Mouse (Mus musculus): ENCODE data around the gene Erich2.

The Erich2 gene

DNA sequence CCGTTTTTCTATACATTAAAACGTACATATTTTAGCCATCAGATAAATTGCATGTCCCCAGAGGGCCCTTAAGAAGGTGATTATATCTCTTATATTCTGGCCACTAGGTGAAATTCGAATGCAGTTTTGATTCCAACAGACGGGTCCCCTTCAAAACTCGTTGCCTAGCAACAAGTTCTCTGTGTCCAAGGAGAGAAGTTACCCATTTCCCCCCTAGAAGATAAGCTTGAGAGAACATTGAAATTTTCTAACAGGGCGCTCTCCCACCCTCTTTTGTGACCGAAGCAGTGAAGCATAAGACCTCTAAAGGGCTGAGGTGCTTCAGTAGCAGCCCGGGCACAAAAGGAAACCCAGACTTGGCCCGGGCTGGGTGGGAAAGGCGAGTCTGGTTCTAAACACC, at the start of gene Erich2:
TSS of gene Erich2 (plus strand) at position 324 of the 400 bp plus-strand sequence.
- no peak for DNase-seq (ENCODE audit: low spot score in 2 of 2)

DNA sequence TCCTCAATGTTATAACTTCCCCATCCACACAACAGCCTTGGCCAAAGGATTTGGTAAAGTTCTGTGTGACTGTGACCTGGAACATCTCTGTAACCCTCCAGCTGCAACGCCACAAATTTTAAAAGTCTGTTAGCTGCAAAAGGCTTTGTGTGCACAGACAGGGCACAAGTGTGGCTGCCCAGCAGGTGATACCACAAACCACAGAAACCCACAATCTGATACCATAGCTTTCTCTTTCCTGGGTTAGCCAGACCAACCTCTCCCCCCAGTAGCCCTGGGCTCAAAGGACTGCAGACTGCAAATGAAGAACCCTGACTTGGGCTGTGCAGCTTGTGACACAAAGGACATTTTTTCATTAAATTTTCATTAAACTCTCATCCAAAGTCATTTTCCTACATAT, 45.0 kb upstream of the Erich2 start:
- no peak for DNase-seq (ENCODE audit: low spot score in 2 of 2)

DNA sequence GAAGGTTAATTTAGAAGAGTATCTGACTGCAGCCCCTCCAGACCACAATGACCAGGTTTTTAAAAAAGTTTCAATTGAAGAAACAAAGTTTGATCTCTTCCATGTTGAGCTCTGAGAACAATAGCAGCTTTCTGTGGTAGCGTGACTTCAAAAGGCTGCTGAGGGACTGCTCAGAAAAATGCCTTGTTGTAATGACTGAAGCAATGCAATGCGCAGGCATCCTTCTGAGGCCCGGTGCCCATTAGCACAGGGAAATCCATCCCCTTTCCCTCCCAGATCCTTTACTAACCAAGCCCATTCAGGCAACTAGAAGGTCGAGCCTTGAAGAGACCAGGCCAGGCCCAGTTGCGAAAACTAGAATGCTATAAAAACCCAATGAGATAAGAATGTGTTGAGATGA, 37.5 kb upstream of the Erich2 start:
- DNase-seq (ENCODE audit: low spot score in 2 of 2): no peak

GRCm38 (mm10) chr2:70471861-70472620, 36.6 kb upstream of the Erich2 start:
- DNase-seq (ENCODE audit: low spot score in 2 of 2): peak in 1 of 2 experiments; percentile 28

DNA sequence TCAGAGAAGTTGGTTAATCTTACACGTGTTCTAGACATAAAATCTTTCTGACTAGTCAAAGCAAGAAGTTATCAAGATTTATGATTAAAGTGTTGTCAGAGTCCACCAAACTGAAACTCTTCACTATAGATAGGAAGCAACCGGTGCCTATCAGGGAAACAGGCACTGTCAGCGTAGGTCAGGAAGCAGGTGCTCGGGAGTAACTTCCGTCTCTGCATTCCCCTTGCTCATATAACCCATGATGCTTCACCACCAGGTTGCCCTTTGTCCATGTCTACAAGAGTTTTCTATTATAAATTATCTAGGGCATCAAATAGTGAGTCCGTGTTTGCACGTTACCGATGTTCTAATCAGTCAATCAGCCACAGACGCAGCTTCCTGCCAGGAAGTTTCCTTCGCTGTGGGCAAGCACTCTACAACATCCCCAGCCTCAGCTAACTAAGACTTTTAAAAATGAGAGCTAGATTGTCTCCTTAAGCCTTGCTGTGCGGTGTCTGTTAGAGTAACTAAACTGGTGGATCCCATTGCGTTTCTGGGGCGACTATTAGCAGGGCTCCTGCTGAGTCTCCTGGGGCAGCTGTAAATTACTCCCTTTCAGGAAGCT, 10.8 kb upstream of the Erich2 start:
- no peak for DNase-seq (ENCODE audit: low spot score in 2 of 2)

DNA sequence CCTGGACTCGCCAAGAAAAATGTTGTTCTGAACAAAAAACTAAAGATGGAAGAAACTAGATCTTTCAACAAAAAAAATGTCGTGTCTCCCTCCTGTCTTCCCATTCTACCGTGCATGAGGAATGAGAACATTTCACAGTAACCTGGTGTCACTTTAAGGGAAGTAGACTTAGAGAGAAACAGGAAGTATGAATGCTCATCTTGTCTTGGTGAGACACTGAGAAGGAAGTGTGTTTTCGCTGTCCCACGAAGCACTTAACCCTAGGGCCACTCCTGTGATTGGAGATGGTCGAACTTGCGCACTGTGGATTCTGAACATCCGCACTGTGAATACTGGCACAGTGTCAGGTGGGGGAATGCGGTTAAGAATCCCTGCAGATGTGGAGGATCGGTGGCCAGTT, 5.2 kb upstream of the Erich2 start:
- DNase-seq (ENCODE audit: low spot score in 2 of 2): no peak

DNA sequence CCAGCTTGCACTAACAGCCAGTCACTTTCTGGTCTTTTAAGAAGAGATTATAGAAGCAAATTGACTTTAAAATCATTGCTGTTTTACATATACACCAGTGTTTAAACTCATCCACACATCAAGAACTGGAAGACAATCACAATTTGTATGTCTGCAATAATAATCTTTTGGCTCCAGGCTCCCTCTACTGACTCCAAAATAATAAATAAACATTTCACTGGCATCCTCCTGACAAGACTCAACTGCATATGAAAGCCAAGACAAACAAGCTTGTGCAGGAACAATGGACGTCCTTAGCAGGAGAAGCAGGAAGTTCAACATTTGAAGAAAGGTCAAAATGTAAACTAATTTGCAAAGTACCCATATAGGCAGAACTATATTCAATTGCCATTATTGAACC, 3.4 kb upstream of the Erich2 start:
- no peak for DNase-seq (ENCODE audit: low spot score in 2 of 2)

GRCm38 (mm10) chr2:70505896-70506295, 2.7 kb upstream of the Erich2 start:
- DNase-seq (ENCODE audit: low spot score in 2 of 2): no peak

DNA sequence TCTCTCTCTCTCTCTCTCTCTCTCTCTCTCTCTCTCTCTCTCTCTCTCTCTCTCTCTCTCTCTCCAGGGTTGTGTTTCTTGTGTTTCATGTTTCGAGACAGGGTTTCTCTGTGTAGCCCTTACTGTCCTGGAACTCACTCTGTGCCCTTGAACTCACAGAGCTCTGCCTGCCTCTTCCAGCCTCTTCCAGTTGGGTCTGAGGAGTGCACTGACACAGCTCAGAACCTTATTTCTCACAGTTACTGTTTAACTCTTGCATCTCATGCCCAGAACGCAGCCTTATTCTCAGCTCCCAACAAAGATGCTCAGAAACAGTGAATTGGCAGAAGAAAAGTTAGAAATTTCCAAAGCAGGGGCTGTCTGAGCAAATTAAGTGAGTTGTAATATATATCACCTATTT, 2.2 kb upstream of the Erich2 start:
- no peak for DNase-seq (ENCODE audit: low spot score in 2 of 2)

DNA sequence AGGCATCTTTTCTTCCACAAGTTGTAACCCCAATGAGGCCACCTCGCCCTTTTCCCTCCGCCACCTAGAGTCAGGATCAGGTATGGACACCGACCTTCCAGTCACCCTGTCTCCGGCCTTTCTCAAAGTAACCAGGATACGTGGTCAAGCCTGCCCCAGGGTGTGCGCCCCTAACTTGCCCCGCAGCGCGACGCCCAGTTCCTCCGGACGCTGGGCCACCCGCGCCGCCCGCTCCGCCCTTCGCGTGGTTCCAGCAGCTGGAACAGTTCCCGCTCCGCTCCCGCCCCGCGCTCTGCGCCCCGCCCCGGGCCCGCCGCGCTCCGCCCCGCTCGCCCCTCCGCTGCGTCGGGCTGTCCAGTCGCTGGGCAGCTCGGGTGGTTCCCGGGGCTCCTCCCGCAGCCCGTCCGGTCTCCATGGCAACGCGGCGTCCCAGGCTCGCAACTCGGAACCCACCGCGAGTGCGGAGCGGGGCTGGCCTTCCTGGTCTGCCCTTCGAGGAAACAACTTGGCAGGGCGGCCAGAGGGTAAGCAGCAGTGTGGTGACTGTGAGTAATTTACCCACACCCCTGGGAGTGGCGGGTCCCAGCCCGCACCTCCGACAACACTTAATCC, 508 bp downstream of the Erich2 start:
- peak; percentile 65 to 77 for DNase-seq (ENCODE audit: low spot score in 2 of 2)

- DNase-seq (ENCODE audit: low spot score in 2 of 2): peak in 1 of 2 experiments; percentile 62
Measured at GRCm38 (mm10) chr2:70538283-70538682, 29.7 kb downstream of the Erich2 start.

- peak in 1 of 2 experiments; percentile 8 for DNase-seq (ENCODE audit: low spot score in 2 of 2)
Measured at GRCm38 (mm10) chr2:70550671-70551070, 42.1 kb downstream of the Erich2 start.

GRCm38 (mm10) chr2:70551446-70551845, 42.8 kb downstream of the Erich2 start:
- DNase-seq (ENCODE audit: low spot score in 2 of 2): peak in 1 of 2 experiments; percentile 10

DNA sequence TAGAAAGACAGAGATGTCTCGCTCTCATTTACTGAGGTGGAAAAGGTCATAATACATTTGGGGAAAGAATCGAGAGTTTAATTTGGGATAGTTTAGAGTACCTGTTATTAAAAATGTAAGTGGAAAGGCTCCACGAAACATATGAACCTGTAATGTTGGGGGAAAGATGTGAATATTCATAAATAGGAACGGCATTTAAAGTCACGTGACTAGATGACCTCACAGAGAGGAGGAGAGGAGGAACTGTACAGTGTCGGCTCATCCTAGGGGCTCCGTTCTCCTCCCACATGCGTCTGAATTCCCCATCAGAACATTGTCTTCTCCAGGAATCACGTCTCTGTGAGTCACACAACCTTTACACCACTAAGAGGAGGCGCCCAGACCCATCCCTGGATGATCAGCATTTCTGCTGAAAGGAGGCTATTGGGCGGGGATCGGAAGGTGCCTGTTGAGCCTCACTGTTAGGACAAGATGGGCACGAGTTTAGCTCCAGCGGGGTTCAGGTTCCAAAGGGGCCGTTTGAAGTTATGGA, 43.5 kb downstream of the Erich2 start:
- DNase-seq (ENCODE audit: low spot score in 2 of 2): peak in 1 of 2 experiments; percentile 3

GRCm38 (mm10) chr2:70552772-70553171, 44.2 kb downstream of the Erich2 start, which contains the start of gene Gad1:
Gene Gad1 (plus strand): TSS chr2:70553072.
- no peak for DNase-seq (ENCODE audit: low spot score in 2 of 2)

GRCm38 (mm10) chr2:70553826-70554225, 45.2 kb downstream of the Erich2 start:
- no peak for DNase-seq (ENCODE audit: low spot score in 2 of 2)

DNA sequence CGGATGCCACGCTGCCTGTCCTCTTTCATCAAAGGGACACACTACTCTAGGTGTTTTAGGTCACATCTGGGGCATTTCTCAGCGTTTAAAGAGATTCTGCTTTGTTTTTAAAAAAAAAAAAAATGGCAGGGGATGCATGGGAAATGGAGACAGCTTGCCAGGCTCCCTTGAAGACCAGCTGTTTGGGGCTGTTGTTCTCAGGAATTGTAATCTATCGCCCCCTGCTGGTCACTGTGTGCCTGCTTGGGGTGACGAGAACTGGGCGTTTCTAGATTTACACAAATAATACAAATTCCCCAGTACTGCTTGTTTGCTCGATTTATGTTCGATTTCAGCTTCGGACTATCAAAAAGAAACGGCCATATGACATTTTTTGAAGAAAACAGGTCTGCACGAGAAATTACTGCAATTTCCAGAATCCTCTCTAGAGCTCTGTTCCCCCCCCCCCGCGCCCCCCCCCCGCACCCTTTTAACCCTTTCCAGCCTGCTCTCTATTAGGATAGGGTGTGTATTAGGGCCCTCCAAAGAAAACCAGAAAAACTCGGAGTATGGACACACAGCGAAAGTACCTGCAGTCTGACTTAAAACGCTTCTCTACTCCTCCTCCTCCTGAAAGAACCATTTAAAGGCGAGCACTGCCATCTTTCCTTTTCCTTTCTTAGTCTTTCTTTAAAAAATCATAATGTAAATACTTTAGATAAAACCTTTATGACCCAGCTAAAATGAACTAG, 49.7 kb downstream of the Erich2 start:
- DNase-seq (ENCODE audit: low spot score in 2 of 2): peak; percentile 72 to 89

DNA sequence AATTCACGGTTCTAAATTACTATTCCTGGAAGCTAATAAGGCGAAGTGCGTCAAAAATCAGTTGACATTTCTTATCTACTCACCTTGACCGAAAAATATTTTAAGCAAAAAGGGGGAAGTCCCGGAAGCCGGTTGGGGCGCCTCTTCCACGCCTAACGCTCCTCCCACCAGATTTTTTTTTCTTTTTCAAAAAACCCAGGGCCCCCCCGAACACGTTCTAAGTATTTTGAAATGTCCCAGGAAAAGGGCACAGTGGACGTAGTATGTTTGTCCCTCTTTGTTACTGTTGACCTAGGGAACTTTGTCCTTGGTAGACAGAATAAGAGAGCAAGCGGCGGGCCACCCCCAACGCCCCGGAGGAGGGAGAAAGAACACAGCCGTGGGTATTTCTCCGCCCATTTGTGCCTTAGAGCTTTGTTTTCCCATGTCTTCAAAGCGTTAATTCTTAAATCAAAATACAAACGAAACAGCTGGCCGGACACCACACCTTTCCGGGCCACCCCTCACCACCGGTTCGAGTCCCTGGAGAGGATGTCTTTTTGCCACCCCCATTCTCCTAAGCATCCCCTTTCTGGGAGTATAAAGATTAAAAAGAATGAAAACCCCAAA, 50.3 kb downstream of the Erich2 start:
- peak in 1 of 2 experiments; percentile 11 for DNase-seq (ENCODE audit: low spot score in 2 of 2)

DNA sequence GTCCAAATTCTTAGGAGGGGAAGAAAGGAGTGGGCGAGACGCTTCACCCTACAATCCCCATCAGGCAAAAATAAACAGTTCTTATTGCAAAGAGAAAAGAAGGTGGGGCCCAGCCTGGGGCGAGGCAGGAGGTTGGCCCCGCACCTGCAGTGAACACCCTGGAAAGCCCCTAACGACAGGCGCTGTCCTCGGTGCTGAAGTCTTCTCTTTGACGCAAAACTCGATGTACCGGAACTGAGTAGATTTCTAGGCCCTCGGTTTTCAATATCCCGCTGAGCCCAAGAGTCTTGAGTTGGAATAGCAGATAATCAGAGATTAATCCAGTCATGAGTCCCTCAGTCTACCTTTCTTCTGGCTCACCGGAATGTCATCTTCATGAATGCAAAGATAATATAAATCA, 50.9 kb downstream of the Erich2 start:
- peak in 1 of 2 experiments; percentile 18 for DNase-seq (ENCODE audit: low spot score in 2 of 2)

DNA sequence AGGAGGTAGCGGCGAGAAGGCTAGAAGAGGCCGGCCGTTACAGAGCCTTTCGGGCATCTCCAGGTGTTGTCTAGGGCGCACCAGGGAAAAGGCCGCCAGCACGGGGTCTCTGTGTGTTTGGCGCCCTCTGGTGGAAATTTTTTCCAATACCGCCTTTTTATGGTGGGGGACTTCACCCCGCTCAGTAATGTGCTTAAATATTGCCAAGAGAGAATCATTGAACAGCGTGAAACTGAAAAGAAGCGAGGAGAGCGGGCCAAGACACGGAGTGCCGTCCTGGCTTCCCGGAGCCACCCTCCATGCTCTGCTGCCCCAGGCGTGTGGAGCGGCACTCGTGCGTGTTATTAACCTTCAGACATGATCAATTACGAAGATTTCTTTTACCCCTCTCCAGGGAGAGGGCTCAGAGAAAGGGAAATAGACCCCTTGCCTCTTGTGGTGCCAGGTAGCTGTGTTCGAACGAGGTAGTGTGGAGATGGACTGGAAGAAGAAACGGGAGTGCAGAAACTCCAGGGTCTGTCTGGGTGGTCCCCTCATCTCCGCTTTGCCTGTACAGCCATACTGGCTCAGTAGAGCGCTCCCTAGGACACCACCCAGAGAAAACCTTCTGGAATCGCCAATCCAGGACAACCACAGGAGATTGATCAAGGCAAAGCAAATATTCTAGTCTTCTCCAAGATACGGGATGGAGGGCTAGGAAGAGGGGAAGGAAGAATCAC, 52.6 kb downstream of the Erich2 start:
- DNase-seq (ENCODE audit: low spot score in 2 of 2): peak; percentile 64 to 77

- DNase-seq (ENCODE audit: low spot score in 2 of 2): peak in 1 of 2 experiments; percentile 41
Measured at GRCm38 (mm10) chr2:70562011-70562491, 53.4 kb downstream of the Erich2 start.

Measured in cerebellum, postnatal 4 days (tissue).